Mouse (Mus musculus): Measurements from ENCODE around the gene Rarres2. TPM values are rescaled to one million over a fixed set of nuclear protein-coding genes. Genes with fewer than 3 reads are reported as not detected.

The Rarres2 gene
- polyA plus RNA-seq, 1 experiment, result 87.9 TPM

GRCm38 (mm10) chr6:48602080-48602741, 29.6 kb upstream of the Rarres2 start:
- Histone ChIP-seq H3K36me3 (ENCODE audit: control insufficient read depth, insufficient read depth, low read length) (peaks cover 2% of the 10 kb centered on the region), H3K4me3 (ENCODE audit: insufficient read depth, low read depth, low read length) (peak overlapping the region; percentile 87), H3K4me1 (ENCODE audit: control insufficient read depth, insufficient read depth, low read length) (peaks cover 11% of the 10 kb centered on the region; the same call in 1 of the 2 replicates), H3K27me3 (replicated peaks; ENCODE audit: control insufficient read depth, insufficient read depth, low read length) (no peaks in the 10 kb centered on the region), H3K27ac (ENCODE audit: insufficient read depth, low read depth, low read length) (peak overlapping the region; percentile 95)
- WGBS, result under 1% methylated on average over 28 of the region's 28 CpGs
- peak; percentile 64 for DNase-seq
- TF ChIP-seq POLR2A (IDR thresholded peaks at IDR 0.05; ENCODE audit: low read depth, low read length) (no peak), CTCF (conservative IDR thresholded peaks at IDR 0.05; ENCODE audit: insufficient read depth, insufficient read length, low read depth, low read length) (no peak)

GRCm38 (mm10) chr6:48601271-48602079, 28.9 kb upstream of the Rarres2 start, which contains the start of gene Zfp775:
Gene Zfp775, plus strand, starts transcription at chr6:48602063.
- Histone ChIP-seq H3K27me3 (replicated peaks; ENCODE audit: control insufficient read depth, insufficient read depth, low read length) (no peaks in the 10 kb centered on the region), H3K4me3 (ENCODE audit: insufficient read depth, low read depth, low read length) (peak within 1 kb of the TSS; percentile 87), H3K4me1 (ENCODE audit: control insufficient read depth, insufficient read depth, low read length) (peaks cover 11% of the 10 kb centered on the region; the same call in 1 of the 2 replicates), H3K36me3 (ENCODE audit: control insufficient read depth, insufficient read depth, low read length) (peaks cover 2% of the 10 kb centered on the region), H3K27ac (ENCODE audit: insufficient read depth, low read depth, low read length) (peak within 1 kb of the TSS; percentile 95)
- TF ChIP-seq POLR2A (IDR thresholded peaks at IDR 0.05; ENCODE audit: low read depth, low read length), result peak; percentile 12
- TF ChIP-seq CTCF (conservative IDR thresholded peaks at IDR 0.05; ENCODE audit: insufficient read depth, insufficient read length, low read depth, low read length), result no peak
- WGBS, result 5% methylated on average over 42 of the region's 42 CpGs
- peak; percentile 99 for DNase-seq

GRCm38 (mm10) chr6:48600594-48600993, 28.0 kb upstream of the Rarres2 start:
- peaks cover 11% of the 10 kb centered on the region; the same call in 1 of the 2 replicates for H3K4me1 ChIP-seq (ENCODE audit: control insufficient read depth, insufficient read depth, low read length)
- H3K36me3 ChIP-seq (ENCODE audit: control insufficient read depth, insufficient read depth, low read length), result peaks cover 2% of the 10 kb centered on the region
- TF ChIP-seq POLR2A (IDR thresholded peaks at IDR 0.05; ENCODE audit: low read depth, low read length), result no peak
- TF ChIP-seq CTCF (conservative IDR thresholded peaks at IDR 0.05; ENCODE audit: insufficient read depth, insufficient read length, low read depth, low read length), result no peak
- H3K27ac ChIP-seq (ENCODE audit: insufficient read depth, low read depth, low read length), result peak overlapping the region; percentile 89
- peak; percentile 20 for DNase-seq
- WGBS, result 88% methylated on average over 1 of the region's 1 CpGs
- H3K27me3 ChIP-seq (replicated peaks; ENCODE audit: control insufficient read depth, insufficient read depth, low read length), result no peaks in the 10 kb centered on the region
- no peak overlapping the region for H3K4me3 ChIP-seq (ENCODE audit: insufficient read depth, low read depth, low read length)

- H3K27me3 ChIP-seq (replicated peaks; ENCODE audit: control insufficient read depth, insufficient read depth, low read length), result no peaks in the 10 kb centered on the region
- peaks cover 18% of the 10 kb centered on the region for H3K4me1 ChIP-seq (ENCODE audit: control insufficient read depth, insufficient read depth, low read length)
- no peak overlapping the region for H3K4me3 ChIP-seq (ENCODE audit: insufficient read depth, low read depth, low read length)
- peaks cover 2% of the 10 kb centered on the region for H3K36me3 ChIP-seq (ENCODE audit: control insufficient read depth, insufficient read depth, low read length)
- WGBS, result 98% methylated on average over 27 of the region's 27 CpGs
- no peak for DNase-seq
- H3K27ac ChIP-seq (ENCODE audit: insufficient read depth, low read depth, low read length), result no peak overlapping the region
- no peak for TF ChIP-seq CTCF (conservative IDR thresholded peaks at IDR 0.05; ENCODE audit: insufficient read depth, insufficient read length, low read depth, low read length)
- TF ChIP-seq POLR2A (IDR thresholded peaks at IDR 0.05; ENCODE audit: low read depth, low read length), result no peak
Measured at GRCm38 (mm10) chr6:48597233-48597625, 24.6 kb upstream of the Rarres2 start.

- peaks cover 2% of the 10 kb centered on the region for H3K36me3 ChIP-seq (ENCODE audit: control insufficient read depth, insufficient read depth, low read length)
- DNase-seq, result no peak
- H3K27me3 ChIP-seq (replicated peaks; ENCODE audit: control insufficient read depth, insufficient read depth, low read length), result no peaks in the 10 kb centered on the region
- TF ChIP-seq POLR2A (IDR thresholded peaks at IDR 0.05; ENCODE audit: low read depth, low read length) (no peak), CTCF (conservative IDR thresholded peaks at IDR 0.05; ENCODE audit: insufficient read depth, insufficient read length, low read depth, low read length) (no peak)
- WGBS, result 95% methylated on average over 45 of the region's 45 CpGs
- no peak overlapping the region for H3K4me3 ChIP-seq (ENCODE audit: insufficient read depth, low read depth, low read length)
- H3K4me1 ChIP-seq (ENCODE audit: control insufficient read depth, insufficient read depth, low read length), result peaks cover 19% of the 10 kb centered on the region
- no peak overlapping the region for H3K27ac ChIP-seq (ENCODE audit: insufficient read depth, low read depth, low read length)
Measured at GRCm38 (mm10) chr6:48596545-48597232, 24.1 kb upstream of the Rarres2 start.

GRCm38 (mm10) chr6:48595278-48595677, 22.7 kb upstream of the Rarres2 start:
- no peak for TF ChIP-seq POLR2A (IDR thresholded peaks at IDR 0.05; ENCODE audit: low read depth, low read length)
- TF ChIP-seq CTCF (conservative IDR thresholded peaks at IDR 0.05; ENCODE audit: insufficient read depth, insufficient read length, low read depth, low read length), result no peak
- peak; percentile 36 for DNase-seq
- WGBS, result 29% methylated on average over 1 of the region's 1 CpGs
- H3K27me3 ChIP-seq (replicated peaks; ENCODE audit: control insufficient read depth, insufficient read depth, low read length), result no peaks in the 10 kb centered on the region
- H3K4me3 ChIP-seq (ENCODE audit: insufficient read depth, low read depth, low read length), result peak overlapping the region; percentile 97
- H3K36me3 ChIP-seq (ENCODE audit: control insufficient read depth, insufficient read depth, low read length), result peaks cover 2% of the 10 kb centered on the region
- H3K4me1 ChIP-seq (ENCODE audit: control insufficient read depth, insufficient read depth, low read length), result peaks cover 18% of the 10 kb centered on the region
- H3K27ac ChIP-seq (ENCODE audit: insufficient read depth, low read depth, low read length), result 0 out of 2 replicates have a peak overlapping the region, but pooled peaks have one; percentile 5
